Mouse (Mus musculus) heart, adult 2 months (tissue): ENCODE measurements around the gene Gm10271. TPM values are rescaled to one million over a fixed set of nuclear protein-coding genes. Genes with fewer than 3 reads are reported as not detected.
A peak's percentile ranks its signal among the peaks of the same experiment; 100 is the strongest.

Source experiments
- DNase-seq, 2 experiments: peaks; one replicate each; pipeline ENCODE4 v3.0.0; 2021
- H3K27ac ChIP-seq: fragments of 200-600 bp; 2 replicates; pipeline ENCODE4 v1.8.1; 2022
- H3K27me3 ChIP-seq: fragments of 200-500 bp; 2 replicates; pipeline ENCODE4 v1.6.1; 2012; ENCODE audit warnings: mild to moderate bottlenecking, low read length, inconsistent platforms, mixed read lengths; ENCODE audit not compliant: control insufficient read depth, insufficient read depth
- H3K36me3 ChIP-seq: fragments of 200-500 bp; 2 replicates; pipeline ENCODE4 v1.6.1; 2012; ENCODE audit warnings: low read length, inconsistent platforms; ENCODE audit not compliant: control insufficient read depth, insufficient read depth
- H3K4me1 ChIP-seq: fragments of 200-500 bp; 2 replicates; pipeline ENCODE4 v1.6.1; 2011; ENCODE audit warnings: low read length; ENCODE audit not compliant: control insufficient read depth, insufficient read depth
- H3K4me3 ChIP-seq: fragments of 200-600 bp; 2 replicates; pipeline ENCODE4 v1.8.1; 2022
- H3K79me2 ChIP-seq: fragments of 200-500 bp; replicated peaks from 2 replicates; pipeline ENCODE4 v1.6.1; 2012; ENCODE audit warnings: mild to moderate bottlenecking, inconsistent platforms, low read length, moderate library complexity, mixed read lengths; ENCODE audit not compliant: control insufficient read depth, insufficient read depth
- H3K9ac ChIP-seq: fragments of 200-500 bp; 2 replicates; pipeline ENCODE4 v1.6.1; 2012; ENCODE audit warnings: low read depth, mild to moderate bottlenecking, control low read depth, inconsistent platforms, low read length, mixed read lengths
- CTCF ChIP-seq: fragments of 200-600 bp; IDR thresholded peaks from 2 replicates; pipeline ENCODE4 v1.8.1; 2022; ENCODE audit warnings: antibody characterized with exemption, mild to moderate bottlenecking, moderate library complexity
- EP300 ChIP-seq: fragments of 200-500 bp; IDR thresholded peaks from 2 replicates; pipeline ENCODE4 v1.6.1; 2011; ENCODE audit warnings: low read depth, low read length, control low read depth; ENCODE audit not compliant: insufficient read depth
- POLR2A ChIP-seq: fragments of 200-500 bp; IDR thresholded peaks from 2 replicates; pipeline ENCODE4 v1.6.1; 2011; ENCODE audit warnings: mild to moderate bottlenecking, low read depth, low read length, control low read depth; ENCODE audit not compliant: insufficient read depth
- WGBS: fragments of 180-500 bp; shearing (Covaris S2); methylation state at CpG from one replicate; pipeline ENCODE4 v1.1.7; 2018; 5-methylcytosine and 5-hydroxymethylcytosine counted together
- intact Hi-C: fragments of 180-260 bp; cut with DNase I; formaldehyde crosslinking; loops from one replicate; pipeline ENCODE4 v1.15.1; 2025
- polyA plus RNA-seq: library from polyadenylated mRNA; depleted of rRNA; stranded (reverse); fragments of >200 nt; gene quantifications from 2 replicates; pipeline ENCODE4 v1.2.3, GENCODE M21; 2012
- total RNA-seq, 2 experiments: library from RNA; stranded (reverse); gene quantifications; 2 replicates each; pipeline ENCODE4 v1.2.3; 2021

The Gm10271 gene
- total and polyA plus RNA-seq, 3 experiments = not detected

DNA sequence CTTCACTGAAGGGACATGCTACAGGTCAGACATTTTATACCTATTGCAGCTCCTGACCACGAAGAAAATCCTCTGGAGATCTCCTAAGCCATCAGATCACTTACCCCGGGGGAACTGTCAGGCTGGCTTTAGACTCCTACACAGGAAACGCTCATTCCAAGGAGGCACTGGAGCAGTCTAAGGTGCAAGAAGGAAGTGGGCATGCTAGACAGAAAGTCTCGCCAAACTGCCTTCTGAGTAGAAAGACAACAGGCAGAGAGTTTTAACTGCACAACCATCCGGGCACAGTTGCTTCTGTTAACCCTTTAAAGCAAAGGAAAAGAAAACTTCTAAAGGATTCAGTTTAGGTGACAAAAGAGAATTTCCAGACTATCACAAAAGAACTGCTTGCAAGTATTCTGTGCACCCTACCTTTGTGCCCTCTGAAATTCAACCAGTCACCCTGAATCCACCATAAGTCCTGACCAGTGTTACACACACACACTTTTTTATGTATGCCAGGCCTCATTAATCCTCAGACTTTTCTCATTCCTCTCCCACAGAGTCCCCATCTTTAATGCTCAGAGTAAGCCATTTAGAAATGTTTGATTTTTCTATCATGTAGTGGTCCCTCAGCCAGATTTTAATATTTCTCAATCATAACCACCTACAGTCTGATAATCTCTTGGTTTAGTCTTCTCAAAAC is 14.4 kb downstream of the Gm10271 start:
- H3K36me3 ChIP-seq = no peaks in the 10 kb centered on the region
- 37% methylated on average over 5 of the region's 5 CpGs for WGBS
- TF ChIP-seq CTCF (no peak), POLR2A (no peak), EP300 (no peak)
- H3K27ac ChIP-seq = no peak overlapping the region
- intact Hi-C loops = no loop called here
- H3K9ac ChIP-seq = no peak overlapping the region
- no peaks in the 10 kb centered on the region for H3K79me2 ChIP-seq
- no peaks in the 10 kb centered on the region for H3K4me1 ChIP-seq
- no peak overlapping the region for H3K4me3 ChIP-seq
- no peaks in the 10 kb centered on the region for H3K27me3 ChIP-seq
- DNase-seq = no peak

DNA sequence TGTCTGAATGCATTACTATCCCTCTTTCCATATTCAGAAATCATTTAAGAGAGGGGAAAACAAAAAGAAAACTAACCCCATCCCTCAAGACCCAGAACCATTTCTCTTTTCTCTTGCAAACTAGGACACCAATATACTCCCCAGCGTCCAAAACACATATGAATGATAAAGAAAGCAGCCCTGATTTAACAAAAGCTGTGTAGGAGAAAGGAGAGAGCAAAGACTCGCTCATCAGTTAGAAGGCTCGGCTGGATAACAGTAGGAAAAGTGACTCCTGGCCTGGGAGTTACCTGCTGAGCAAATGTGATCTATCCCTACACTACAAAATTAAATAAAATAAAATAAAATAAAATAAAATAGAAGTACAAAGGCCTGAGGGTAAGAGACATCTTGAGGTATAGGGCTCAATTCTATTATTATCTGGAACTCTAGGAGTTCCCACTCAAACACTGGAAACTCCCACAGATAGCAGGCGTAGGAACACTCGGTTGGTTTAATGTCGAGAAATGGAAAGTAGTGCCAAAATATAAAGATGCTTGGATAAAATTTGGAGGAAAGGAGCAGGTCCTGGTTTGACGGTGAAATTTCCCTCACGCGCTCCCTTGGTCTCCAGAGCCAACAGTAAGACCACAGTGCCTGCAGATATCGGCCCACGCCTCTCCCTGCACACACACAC is 15.8 kb downstream of the Gm10271 start:
- Histone ChIP-seq H3K79me2 (no peaks in the 10 kb centered on the region), H3K9ac (no peak overlapping the region), H3K4me3 (no peak overlapping the region), H3K36me3 (no peaks in the 10 kb centered on the region), H3K4me1 (no peaks in the 10 kb centered on the region), H3K27ac (no peak overlapping the region), H3K27me3 (no peaks in the 10 kb centered on the region)
- 94% methylated on average over 11 of the region's 11 CpGs for WGBS
- TF ChIP-seq CTCF = no peak
- no peak for TF ChIP-seq POLR2A
- no peak for TF ChIP-seq EP300
- DNase-seq = no peak
- intact Hi-C loops = no loop called here

GRCm38 (mm10) chr10:116955191-116955590 is 17.2 kb downstream of the Gm10271 start:
- intact Hi-C loops = no loop called here
- TF ChIP-seq POLR2A (no peak), EP300 (no peak), CTCF (no peak)
- Histone ChIP-seq H3K4me3 (no peak overlapping the region), H3K79me2 (no peaks in the 10 kb centered on the region), H3K9ac (no peak overlapping the region), H3K27ac (no peak overlapping the region), H3K27me3 (no peaks in the 10 kb centered on the region), H3K36me3 (no peaks in the 10 kb centered on the region), H3K4me1 (peaks cover 2% of the 10 kb centered on the region; the same call in 1 of the 2 replicates)
- WGBS = 81% methylated on average over 6 of the region's 6 CpGs
- DNase-seq = no peak

- H3K4me3 ChIP-seq = peak overlapping the region; percentile 48
- 25% methylated on average over 5 of the region's 5 CpGs for WGBS
- intact Hi-C loops = loop anchor here (5.0 kb wide), 2 partner anchors 81 to 196 kb away; partner anchors contain the start of gene Frs2
- no peak for DNase-seq
- no peaks in the 10 kb centered on the region; the same call in 1 of the 2 replicates for H3K27me3 ChIP-seq
- peaks cover 2% of the 10 kb centered on the region; the same call in 1 of the 2 replicates for H3K4me1 ChIP-seq
- peak overlapping the region; percentile 21; the same call in 1 of the 2 replicates for H3K9ac ChIP-seq
- TF ChIP-seq EP300 (no peak), CTCF (no peak), POLR2A (no peak)
- 0 out of 2 replicates have a peak, but pooled peaks cover 3% of the 10 kb centered on the region for H3K36me3 ChIP-seq
- H3K27ac ChIP-seq = no peak overlapping the region
- H3K79me2 ChIP-seq = peaks cover 2% of the 10 kb centered on the region
Measured at GRCm38 (mm10) chr10:116950886-116951285, 21.5 kb downstream of the Gm10271 start.

DNA sequence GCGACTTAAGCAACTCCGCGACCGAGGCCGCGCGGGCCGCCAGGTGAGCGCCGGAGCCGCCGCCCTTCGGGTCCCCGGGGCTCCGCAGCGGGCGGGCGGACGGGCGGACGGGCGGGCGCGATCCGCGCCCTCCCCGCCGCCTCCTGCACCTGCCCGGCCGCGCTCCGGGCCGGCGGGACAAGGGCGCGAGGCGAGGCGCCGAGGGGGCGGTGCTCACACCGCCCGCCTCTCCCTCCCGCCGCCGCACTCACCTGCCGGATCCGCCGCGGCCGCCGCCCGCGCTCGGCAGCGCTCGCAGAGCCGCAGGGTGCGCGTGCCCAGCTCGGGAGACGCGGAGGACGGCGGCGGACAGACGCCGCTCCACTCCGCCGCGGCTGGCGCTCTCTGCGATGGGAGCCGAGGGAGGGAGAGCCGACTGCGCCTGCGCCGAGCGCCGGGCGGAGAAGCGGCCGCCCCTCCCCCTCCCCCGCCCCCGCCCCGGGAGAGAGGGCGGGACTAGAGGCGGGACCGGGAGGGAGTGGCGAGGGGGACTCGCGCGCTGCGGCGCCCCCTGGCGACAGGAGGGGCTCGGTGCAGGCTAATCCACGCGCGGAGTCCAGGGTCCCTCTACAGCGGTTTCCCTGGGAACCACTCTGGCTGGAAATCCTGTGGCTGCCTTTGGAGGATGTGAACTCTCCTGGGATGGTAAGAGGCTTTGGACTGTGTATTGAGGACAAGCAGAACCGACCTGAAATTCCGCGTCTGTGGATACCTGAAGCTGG is 22.2 kb downstream of the Gm10271 start, which contains the start of gene Rab3ip:
Gene Rab3ip (minus strand): TSS at position 761 of the 761 bp plus-strand sequence.
- DNase-seq = peak; percentile 93 to 96
- under 1% methylated on average over 81 of the region's 103 CpGs for WGBS
- Histone ChIP-seq H3K27ac (peak within 1 kb of the TSS; percentile 75), H3K9ac (peak within 1 kb of the TSS; percentile 96), H3K27me3 (no peaks in the 10 kb centered on the region; the same call in 1 of the 2 replicates), H3K36me3 (0 out of 2 replicates have a peak, but pooled peaks cover 3% of the 10 kb centered on the region), H3K4me1 (peaks cover 2% of the 10 kb centered on the region; the same call in 1 of the 2 replicates), H3K4me3 (peak within 1 kb of the TSS; percentile 65), H3K79me2 (peaks cover 2% of the 10 kb centered on the region)
- TF ChIP-seq CTCF (no peak; the same call in none of the 2 replicates), EP300 (no peak), POLR2A (peak; percentile 59; the same call in 1 of the 2 replicates)
- intact Hi-C loops = loop anchor here (5.0 kb wide), 2 partner anchors 82 to 197 kb away; partner anchors contain the start of gene Frs2
